Mouse (Mus musculus) kidney, embryonic 16.5 days (tissue): ENCODE measurements around the gene Kbtbd3. TPM values are rescaled to one million over a fixed set of nuclear protein-coding genes. Genes with fewer than 3 reads are reported as not detected.

Experiments
- ATAC-seq: fragments of 200-750 bp; cut with Nextera tagmentation; 2 replicates; pipeline ENCODE4 v1.8.0; 2017; ENCODE audit warnings: moderate TSS enrichment; ENCODE audit not compliant: low FRiP score, low TSS enrichment
- H3K27ac ChIP-seq: fragments of 300-500 bp; sonication (generic); 2 replicates; pipeline ENCODE4 v1.5.1; 2014; ENCODE audit warnings: low read length
- H3K27me3 ChIP-seq: fragments of 300-500 bp; sonication (generic); 2 replicates; pipeline ENCODE4 v1.6.1; 2014; ENCODE audit warnings: low read length, control low read depth, mixed read lengths; ENCODE audit not compliant: insufficient read depth
- H3K36me3 ChIP-seq: fragments of 300-500 bp; sonication (generic); 2 replicates; pipeline ENCODE4 v1.6.1; 2014; ENCODE audit warnings: low read length, control low read depth, mixed read lengths; ENCODE audit not compliant: insufficient read depth
- H3K4me1 ChIP-seq: fragments of 300-500 bp; sonication (generic); 2 replicates; pipeline ENCODE4 v1.6.1; 2014; ENCODE audit warnings: low read length, control low read depth, mixed read lengths; ENCODE audit not compliant: insufficient read depth
- H3K4me2 ChIP-seq: fragments of 300-500 bp; sonication (generic); replicated peaks from 2 replicates; pipeline ENCODE4 v1.6.1; 2014; ENCODE audit warnings: low read depth, low read length
- H3K4me3 ChIP-seq: fragments of 300-500 bp; sonication (generic); 2 replicates; pipeline ENCODE4 v1.5.1; 2014; ENCODE audit warnings: mild to moderate bottlenecking, low read length
- H3K9ac ChIP-seq: fragments of 300-500 bp; sonication (generic); replicated peaks from 2 replicates; pipeline ENCODE4 v1.6.1; 2014; ENCODE audit warnings: low read length
- H3K9me3 ChIP-seq: fragments of 300-500 bp; sonication (generic); 2 replicates; pipeline ENCODE4 v1.6.1; 2016; ENCODE audit warnings: low read length, control low read depth
- WGBS: fragments of 180-500 bp; shearing (Covaris S2); extraction: QIAGEN DNeasy Blood & Tissue Kit; methylation state at CpG from one replicate; pipeline ENCODE4 v1.1.7; 2014; 5-methylcytosine and 5-hydroxymethylcytosine counted together
- polyA plus RNA-seq: library from polyadenylated mRNA; unstranded; fragments of >200 nt; fragmentation: Nextera tagmentation; extraction: Ambion mirVana; gene quantifications from 2 replicates; pipeline ENCODE4 v1.2.1, GENCODE M21; 2015

Gene Kbtbd3
- 5.5 and 6.3 TPM in 2 replicates for polyA plus RNA-seq

- Histone ChIP-seq H3K4me3 (peak within 1 kb of the TSS; percentile 67), H3K4me2 (peak within 1 kb of the TSS; percentile 67), H3K27me3 (no peaks in the 10 kb centered on the region), H3K4me1 (peaks cover 14% of the 10 kb centered on the region), H3K36me3 (no peaks in the 10 kb centered on the region), H3K9me3 (no peaks in the 10 kb centered on the region), H3K27ac (peak within 1 kb of the TSS; percentile 93), H3K9ac (peak within 1 kb of the TSS; percentile 94)
- WGBS: 0% methylated on average over 53 of the region's 53 CpGs
- ATAC-seq: peak; percentile 99
These were observed at the start of gene Kbtbd3, which contains the start of gene Aasdhppt for GRCm38 (mm10) chr9:4309351-4310085. TSS of gene Kbtbd3 (plus strand) at chr9:4309833. TSS of gene Aasdhppt (minus strand) at chr9:4309471.

DNA sequence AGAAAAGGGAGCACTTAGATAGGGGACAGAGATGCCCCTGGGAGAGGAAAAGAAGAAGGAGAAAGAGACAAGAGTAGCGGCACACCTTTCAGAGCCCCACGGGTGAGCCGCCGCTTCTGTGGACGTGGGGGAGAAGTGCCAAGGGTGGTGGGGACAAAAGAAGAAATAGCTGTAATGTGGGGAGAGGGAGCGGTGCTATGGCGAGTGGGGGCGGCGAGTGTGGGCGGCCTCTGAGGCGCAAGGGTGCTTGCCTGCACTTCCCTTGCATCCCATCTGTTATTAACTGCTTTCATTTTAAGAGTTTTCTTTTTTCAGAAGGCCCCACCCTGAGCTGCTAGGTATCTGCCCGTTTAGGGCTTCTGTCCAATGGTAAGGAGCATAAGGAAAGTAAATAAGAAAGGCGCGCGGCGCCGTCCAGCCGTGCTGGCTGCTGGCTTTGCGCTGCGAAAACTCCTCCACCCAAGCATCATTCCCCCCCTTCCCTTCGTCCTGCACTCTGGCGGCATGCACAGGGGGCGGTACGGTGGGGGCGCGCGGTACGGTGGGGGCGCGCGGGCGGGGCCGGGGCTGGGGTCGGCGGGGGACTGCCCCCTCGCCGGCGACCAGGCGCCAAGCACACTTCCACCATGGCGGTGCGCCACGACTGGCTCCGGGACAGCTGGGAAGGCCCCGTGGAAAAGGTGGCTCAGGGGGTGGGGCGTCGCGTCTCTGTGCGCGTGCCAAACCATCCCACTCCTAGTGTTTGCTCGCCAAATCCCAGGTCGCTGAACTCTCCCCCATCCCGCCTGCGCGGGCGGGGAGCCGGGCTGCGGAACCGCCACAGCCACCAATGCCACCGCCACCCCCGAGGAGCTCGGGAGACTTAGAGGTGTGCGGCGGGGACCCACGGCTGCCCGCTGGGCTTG lies 49.5 kb upstream of the Kbtbd3 start:
- no peak overlapping the region for H3K9ac ChIP-seq
- ATAC-seq: no peak

GRCm38 (mm10) chr9:4260746-4261090 lies 48.9 kb upstream of the Kbtbd3 start:
- no peaks in the 10 kb centered on the region for H3K4me1 ChIP-seq
- H3K9ac ChIP-seq: no peak overlapping the region
- H3K27ac ChIP-seq: no peak overlapping the region
- ATAC-seq: no peak
- H3K9me3 ChIP-seq: peaks cover 15% of the 10 kb centered on the region
- no peaks in the 10 kb centered on the region for H3K36me3 ChIP-seq
- no peaks in the 10 kb centered on the region for H3K27me3 ChIP-seq
- no peak overlapping the region for H3K4me2 ChIP-seq
- no peak overlapping the region for H3K4me3 ChIP-seq
- WGBS: 71% methylated on average over 12 of the region's 12 CpGs

More for the DNA sequence above, 49.5 kb upstream of the Kbtbd3 start:
- no peaks in the 10 kb centered on the region for H3K36me3 ChIP-seq
- peaks cover 15% of the 10 kb centered on the region for H3K9me3 ChIP-seq
- H3K4me3 ChIP-seq: no peak overlapping the region
- no peak overlapping the region for H3K4me2 ChIP-seq
- H3K27ac ChIP-seq: no peak overlapping the region
- no peaks in the 10 kb centered on the region for H3K4me1 ChIP-seq
- 61% methylated on average over 60 of the region's 65 CpGs for WGBS
- no peaks in the 10 kb centered on the region for H3K27me3 ChIP-seq

DNA sequence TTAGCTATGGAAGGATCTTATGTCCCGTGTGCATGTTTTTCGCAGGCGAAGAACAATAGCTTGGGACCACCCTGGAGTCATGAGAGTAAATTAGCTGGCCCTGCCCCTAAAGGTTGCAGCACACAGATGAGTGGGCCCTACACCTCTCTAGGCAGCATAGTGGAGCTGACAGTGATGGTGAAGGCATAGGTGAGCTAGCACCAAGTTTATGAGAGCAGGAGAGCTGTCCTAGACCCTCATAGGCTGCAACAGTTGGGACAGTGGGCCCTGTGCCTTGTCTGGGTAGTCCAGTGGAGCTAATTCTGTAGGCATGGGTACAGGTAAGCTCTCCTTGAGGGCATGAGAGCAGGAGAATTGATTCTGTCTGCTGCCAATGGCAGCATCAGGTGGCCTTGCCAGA lies 42.8 kb upstream of the Kbtbd3 start:
- no peaks in the 10 kb centered on the region for H3K4me1 ChIP-seq
- no peak overlapping the region for H3K4me3 ChIP-seq
- H3K4me2 ChIP-seq: no peak overlapping the region
- 97% methylated on average over 3 of the region's 3 CpGs for WGBS
- H3K27ac ChIP-seq: no peak overlapping the region
- H3K9ac ChIP-seq: no peak overlapping the region
- no peaks in the 10 kb centered on the region for H3K36me3 ChIP-seq
- H3K27me3 ChIP-seq: no peaks in the 10 kb centered on the region
- H3K9me3 ChIP-seq: no peaks in the 10 kb centered on the region
- no peak for ATAC-seq

DNA sequence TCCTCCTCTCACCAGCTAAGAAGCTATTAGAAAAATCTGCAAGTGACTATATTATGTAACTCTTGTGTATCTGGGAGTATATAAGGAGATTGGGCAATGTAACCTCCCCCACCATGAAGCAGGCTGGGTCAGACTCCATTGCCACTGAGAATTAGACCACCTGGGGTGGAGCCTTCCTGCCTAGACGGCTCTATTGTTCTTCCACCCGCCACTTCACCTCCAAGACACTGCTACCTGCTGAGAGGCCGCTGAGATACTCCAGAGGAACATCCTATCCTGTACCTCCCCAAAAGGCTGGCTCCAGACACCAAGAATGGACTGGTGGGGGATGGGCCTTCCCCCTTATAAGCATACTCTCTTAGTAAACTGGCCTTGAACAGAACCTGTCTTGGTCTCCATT lies 25.8 kb upstream of the Kbtbd3 start:
- Histone ChIP-seq H3K4me1 (no peaks in the 10 kb centered on the region), H3K4me2 (no peak overlapping the region), H3K36me3 (peaks cover 9% of the 10 kb centered on the region; the same call in 1 of the 2 replicates), H3K27me3 (no peaks in the 10 kb centered on the region), H3K9ac (no peak overlapping the region), H3K9me3 (no peaks in the 10 kb centered on the region), H3K4me3 (no peak overlapping the region), H3K27ac (no peak overlapping the region)
- WGBS: 29% methylated on average over 3 of the region's 3 CpGs
- no peak for ATAC-seq

- no peak overlapping the region for H3K4me2 ChIP-seq
- no peak for ATAC-seq
- no peak overlapping the region for H3K27ac ChIP-seq
- H3K36me3 ChIP-seq: peaks cover 23% of the 10 kb centered on the region
- no peaks in the 10 kb centered on the region for H3K27me3 ChIP-seq
- no peak overlapping the region for H3K4me3 ChIP-seq
- H3K4me1 ChIP-seq: no peaks in the 10 kb centered on the region
- WGBS: 94% methylated on average over 2 of the region's 2 CpGs
- H3K9ac ChIP-seq: no peak overlapping the region
- H3K9me3 ChIP-seq: no peaks in the 10 kb centered on the region
These were observed 9.2 kb upstream of the Kbtbd3 start for GRCm38 (mm10) chr9:4300466-4300865.

- Histone ChIP-seq H3K27me3 (no peaks in the 10 kb centered on the region), H3K4me1 (peaks cover 8% of the 10 kb centered on the region), H3K9ac (no peak overlapping the region), H3K9me3 (no peaks in the 10 kb centered on the region), H3K4me3 (no peak overlapping the region), H3K4me2 (no peak overlapping the region), H3K36me3 (peaks cover 16% of the 10 kb centered on the region; the same call in 1 of the 2 replicates), H3K27ac (no peak overlapping the region)
- no peak for ATAC-seq
- 70% methylated on average over 1 of the region's 1 CpGs for WGBS
These were observed 4.8 kb upstream of the Kbtbd3 start for GRCm38 (mm10) chr9:4304867-4305266.

- H3K27me3 ChIP-seq: no peaks in the 10 kb centered on the region
- ATAC-seq: peak; percentile 37
- under 1% methylated on average over 36 of the region's 36 CpGs for WGBS
- H3K4me2 ChIP-seq: peak overlapping the region; percentile 67
- no peaks in the 10 kb centered on the region for H3K9me3 ChIP-seq
- H3K9ac ChIP-seq: peak overlapping the region; percentile 77
- peak overlapping the region; percentile 67 for H3K4me3 ChIP-seq
- no peaks in the 10 kb centered on the region for H3K36me3 ChIP-seq
- H3K27ac ChIP-seq: peak overlapping the region; percentile 83
- H3K4me1 ChIP-seq: peaks cover 14% of the 10 kb centered on the region
These were observed 844 bp upstream of the Kbtbd3 start for GRCm38 (mm10) chr9:4308628-4309350.

DNA sequence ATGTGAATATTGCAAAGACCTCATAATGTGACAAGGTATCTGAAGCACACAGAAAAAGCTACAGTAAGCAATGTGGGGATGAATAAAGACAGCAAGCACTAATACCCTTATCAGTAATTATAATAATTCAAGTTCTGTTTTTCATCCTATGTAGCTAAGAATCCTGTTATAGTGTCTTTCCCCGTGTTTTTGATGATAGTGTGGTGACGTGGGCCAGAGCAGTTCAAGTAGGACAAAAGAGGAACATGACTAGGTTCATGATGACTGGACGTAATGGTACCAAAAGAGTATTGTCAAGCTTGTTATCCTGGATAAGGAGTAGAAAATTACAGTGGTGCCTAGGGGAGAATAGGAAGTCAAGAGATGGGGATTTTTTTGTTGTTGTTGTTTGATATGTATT lies 1.1 kb downstream of the Kbtbd3 start:
- H3K4me3 ChIP-seq: peak overlapping the region; percentile 67
- no peak for ATAC-seq
- peak overlapping the region; percentile 65 for H3K4me2 ChIP-seq
- H3K9me3 ChIP-seq: no peaks in the 10 kb centered on the region
- no peaks in the 10 kb centered on the region for H3K36me3 ChIP-seq
- WGBS: 77% methylated on average over 3 of the region's 3 CpGs
- H3K27ac ChIP-seq: no peak overlapping the region; the same call in 1 of the 2 replicates
- no peaks in the 10 kb centered on the region for H3K27me3 ChIP-seq
- H3K9ac ChIP-seq: no peak overlapping the region; the same call in 1 of the 2 replicates
- peaks cover 14% of the 10 kb centered on the region for H3K4me1 ChIP-seq
